Mouse (Mus musculus) embryonic facial prominence, embryonic 15.5 days (tissue): ENCODE measurements around the gene Kiss1r. TPM values are rescaled to one million over a fixed set of nuclear protein-coding genes. Genes with fewer than 3 reads are reported as not detected.
A peak's percentile ranks its signal among the peaks of the same experiment; 100 is the strongest.

Source experiments
- ATAC-seq: fragments of 200-750 bp; cut with Nextera tagmentation; 2 replicates; pipeline ENCODE4 v1.8.0; 2017; ENCODE audit warnings: low read depth, moderate TSS enrichment; ENCODE audit not compliant: insufficient number of reproducible peaks, low FRiP score, low TSS enrichment
- H3K27ac ChIP-seq: fragments of 300-500 bp; sonication (generic); replicated peaks from 2 replicates; pipeline ENCODE4 v1.5.1; 2015; ENCODE audit warnings: mild to moderate bottlenecking, inconsistent platforms
- H3K27me3 ChIP-seq: fragments of 300-500 bp; sonication (generic); 2 replicates; pipeline ENCODE4 v1.6.1; 2015; ENCODE audit warnings: inconsistent platforms
- H3K36me3 ChIP-seq: fragments of 300-500 bp; sonication (generic); 2 replicates; pipeline ENCODE4 v1.6.1; 2015; ENCODE audit warnings: mild to moderate bottlenecking, inconsistent platforms
- H3K4me1 ChIP-seq: fragments of 300-500 bp; sonication (generic); 2 replicates; pipeline ENCODE4 v1.6.1; 2015; ENCODE audit warnings: inconsistent platforms
- H3K4me2 ChIP-seq: fragments of 300-500 bp; sonication (generic); replicated peaks from 2 replicates; pipeline ENCODE4 v1.6.1; 2015; ENCODE audit warnings: mild to moderate bottlenecking, inconsistent platforms
- H3K4me3 ChIP-seq: fragments of 300-500 bp; sonication (generic); replicated peaks from 2 replicates; pipeline ENCODE4 v1.5.1; 2015; ENCODE audit warnings: mild to moderate bottlenecking, inconsistent platforms
- H3K9ac ChIP-seq: fragments of 300-500 bp; sonication (generic); 2 replicates; pipeline ENCODE4 v1.6.1; 2015; ENCODE audit warnings: inconsistent platforms
- H3K9me3 ChIP-seq: fragments of 300-500 bp; sonication (generic); replicated peaks from 2 replicates; pipeline ENCODE4 v1.6.1; 2016; ENCODE audit warnings: inconsistent platforms
- WGBS: fragments of 180-500 bp; shearing (Covaris S2); methylation state at CpG from one replicate; pipeline ENCODE4 v1.1.7; 2015; 5-methylcytosine and 5-hydroxymethylcytosine counted together
- polyA plus RNA-seq: library from polyadenylated mRNA; unstranded; fragments of >200 nt; fragmentation: Nextera tagmentation; extraction: Ambion mirVana; gene quantifications from 2 replicates; pipeline ENCODE4 v1.2.1, GENCODE M21; 2015

The Kiss1r gene
- polyA plus RNA-seq, 1 experiment from 2014 or later = 1.4 TPM

DNA sequence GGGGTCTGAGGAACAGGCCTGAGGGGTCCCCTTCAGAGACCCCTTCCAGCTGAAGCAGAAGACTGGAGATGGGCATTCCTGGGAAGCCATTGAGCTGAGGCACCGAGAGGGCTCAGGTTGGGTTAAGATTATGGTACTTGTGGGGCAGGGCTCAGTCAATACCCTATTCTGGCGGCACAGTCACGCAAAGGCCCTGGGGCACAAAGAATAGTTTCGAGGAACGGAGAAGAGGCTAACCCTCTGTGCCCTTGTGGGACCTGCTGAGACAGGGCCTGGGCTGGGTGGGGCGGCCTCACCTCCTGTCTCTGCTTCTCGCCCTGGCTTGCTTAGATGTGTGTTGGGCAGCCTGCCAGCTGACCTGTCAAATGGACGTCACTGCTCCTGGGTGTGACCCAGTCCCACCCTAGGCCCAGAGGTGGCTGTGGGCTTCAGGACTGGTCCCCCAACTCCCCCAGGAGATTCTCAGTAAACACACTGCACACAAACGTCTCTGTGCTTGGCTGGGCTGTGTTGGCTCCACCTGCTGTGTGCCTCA, 16.4 kb downstream of the Kiss1r start:
- WGBS = 50% methylated on average over 9 of the region's 9 CpGs
- Histone ChIP-seq H3K9me3 (no peaks in the 10 kb centered on the region), H3K27ac (peak overlapping the region; percentile 72; the same call in 1 of the 2 replicates), H3K4me3 (no peak overlapping the region), H3K4me2 (no peak overlapping the region), H3K9ac (no peak overlapping the region), H3K27me3 (no peaks in the 10 kb centered on the region), H3K4me1 (peaks cover 87% of the 10 kb centered on the region), H3K36me3 (peaks cover 36% of the 10 kb centered on the region)
- ATAC-seq = no peak

DNA sequence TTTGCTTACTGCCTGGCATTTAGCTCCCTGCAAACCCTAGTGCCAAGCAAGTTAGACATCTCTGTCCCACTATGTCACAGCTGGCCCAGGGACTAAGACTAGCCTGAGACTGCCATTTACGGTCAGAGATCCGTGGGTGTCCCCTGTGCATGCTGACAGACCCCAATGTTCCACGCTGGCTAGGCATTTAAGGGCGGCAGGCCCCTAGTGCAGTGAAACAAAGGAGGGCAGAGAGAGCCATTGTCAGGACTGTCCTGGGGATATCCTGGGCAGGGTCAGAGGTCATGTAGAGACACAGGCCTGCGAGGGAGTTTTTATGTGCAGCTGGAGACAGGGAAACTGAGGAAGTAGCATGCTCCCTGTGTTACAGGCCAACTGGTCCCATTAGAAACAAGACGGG, 17.1 kb downstream of the Kiss1r start:
- Histone ChIP-seq H3K9me3 (no peaks in the 10 kb centered on the region), H3K4me2 (no peak overlapping the region), H3K4me3 (no peak overlapping the region), H3K27me3 (no peaks in the 10 kb centered on the region), H3K4me1 (peaks cover 87% of the 10 kb centered on the region), H3K9ac (no peak overlapping the region), H3K27ac (peak overlapping the region; percentile 72), H3K36me3 (peaks cover 36% of the 10 kb centered on the region)
- WGBS = 62% methylated on average over 6 of the region's 6 CpGs
- ATAC-seq = no peak

DNA sequence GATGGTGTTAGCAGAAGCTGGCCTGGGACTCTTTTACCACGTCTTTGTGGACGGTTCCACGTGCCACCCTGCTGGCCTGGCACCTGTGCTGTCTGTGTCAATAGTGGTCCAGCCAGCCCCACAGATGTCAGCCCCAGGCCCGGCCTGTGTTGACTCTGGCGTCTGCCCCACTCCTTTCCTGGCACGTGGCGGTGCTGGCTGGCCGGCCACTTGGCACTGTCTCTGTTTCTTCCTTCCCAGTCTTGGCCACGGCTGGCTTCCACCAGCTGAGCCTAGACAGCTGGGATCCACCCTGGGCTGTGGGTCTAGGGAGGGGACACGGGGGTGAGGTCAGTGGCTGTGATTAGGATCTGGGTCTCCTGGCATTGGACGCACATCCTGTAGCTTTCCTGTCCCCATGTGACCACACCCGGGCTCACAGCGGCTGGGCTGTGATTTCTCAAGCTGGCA, 17.5 kb downstream of the Kiss1r start:
- Histone ChIP-seq H3K9me3 (no peaks in the 10 kb centered on the region), H3K36me3 (peaks cover 36% of the 10 kb centered on the region), H3K4me1 (peaks cover 83% of the 10 kb centered on the region), H3K27ac (peak overlapping the region; percentile 72), H3K27me3 (no peaks in the 10 kb centered on the region), H3K9ac (no peak overlapping the region), H3K4me3 (no peak overlapping the region), H3K4me2 (no peak overlapping the region)
- ATAC-seq = peak; percentile 69
- 52% methylated on average over 13 of the region's 13 CpGs for WGBS

DNA sequence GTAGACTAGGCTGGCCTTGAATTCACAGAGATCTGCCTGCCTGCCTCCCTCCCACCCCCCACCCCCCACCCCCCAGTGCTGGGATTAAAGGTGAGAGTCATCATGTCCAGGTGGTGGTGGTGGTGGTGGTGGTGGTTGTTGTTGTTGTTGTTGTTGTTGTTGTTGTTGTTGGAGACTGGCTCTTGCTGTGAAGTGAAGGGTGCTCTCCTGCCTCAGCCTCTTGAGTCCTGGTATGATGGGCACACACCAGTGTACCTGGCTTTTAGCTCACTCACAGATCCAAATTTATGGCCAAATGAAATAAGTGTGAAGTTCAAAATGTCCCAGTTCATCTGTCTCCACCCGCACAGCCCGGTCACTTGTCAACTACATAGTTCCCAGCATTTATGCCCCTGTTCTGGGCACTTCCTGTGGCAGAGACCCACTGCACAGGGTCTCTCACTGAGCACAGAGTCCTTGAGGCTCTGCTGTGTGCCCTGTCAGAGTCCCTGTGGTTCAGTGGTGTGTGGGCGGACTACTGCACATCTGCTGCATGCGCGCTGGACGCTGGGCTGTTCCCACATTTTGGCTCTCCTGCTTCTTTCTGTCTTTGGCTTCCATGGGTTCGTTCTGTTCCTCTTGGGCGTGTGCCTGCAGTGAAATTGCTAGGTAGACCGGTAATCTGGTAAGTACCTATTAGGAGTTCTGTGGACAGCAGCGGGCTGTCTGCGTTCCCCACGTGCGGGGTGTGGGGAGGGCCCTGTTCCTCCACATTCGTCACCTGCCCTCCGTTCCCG, 18.2 kb downstream of the Kiss1r start:
- no peak for ATAC-seq
- Histone ChIP-seq H3K4me1 (peaks cover 80% of the 10 kb centered on the region), H3K9ac (peak overlapping the region; percentile 2; the same call in 1 of the 2 replicates), H3K27me3 (no peaks in the 10 kb centered on the region), H3K9me3 (no peaks in the 10 kb centered on the region), H3K27ac (peak overlapping the region; percentile 72), H3K36me3 (peaks cover 36% of the 10 kb centered on the region), H3K4me2 (no peak overlapping the region), H3K4me3 (no peak overlapping the region)
- WGBS = 80% methylated on average over 16 of the region's 16 CpGs

DNA sequence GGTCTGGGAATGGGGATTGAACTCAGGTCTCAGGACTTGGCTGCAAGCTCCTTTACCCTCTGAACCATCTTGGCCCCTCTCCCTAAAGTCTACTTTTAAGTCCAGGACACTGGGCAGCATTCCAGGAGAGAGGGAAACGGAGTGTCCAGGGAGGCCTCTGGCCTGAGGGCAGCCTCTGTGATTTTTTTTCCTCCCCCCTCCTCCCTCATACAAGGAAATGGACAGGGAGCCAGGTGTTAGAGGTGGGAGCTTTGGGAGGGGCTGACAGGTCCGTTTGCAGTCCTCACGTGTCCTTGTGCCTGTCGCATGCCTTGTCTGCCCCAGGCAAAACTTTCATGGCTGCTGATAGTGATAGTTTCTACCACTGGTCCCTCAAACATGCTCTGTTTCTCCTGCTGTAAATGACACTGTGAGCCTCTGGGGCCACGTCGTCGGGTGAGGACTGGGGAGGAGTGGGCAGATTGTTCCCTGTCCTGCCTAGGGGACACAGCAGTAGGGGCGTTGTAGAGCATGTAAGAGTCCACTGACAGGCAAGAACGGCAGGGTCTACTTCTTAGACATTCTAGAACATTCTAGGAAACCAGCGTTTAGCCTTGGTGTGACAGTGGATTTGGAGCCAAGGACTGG, 19.6 kb downstream of the Kiss1r start:
- no peak for ATAC-seq
- Histone ChIP-seq H3K9ac (no peak overlapping the region), H3K36me3 (peaks cover 37% of the 10 kb centered on the region), H3K4me2 (0 out of 2 replicates have a peak overlapping the region, but pooled peaks have one; percentile 4), H3K9me3 (no peaks in the 10 kb centered on the region), H3K27ac (peak overlapping the region; percentile 56; the same call in 1 of the 2 replicates), H3K4me3 (no peak overlapping the region), H3K4me1 (peaks cover 76% of the 10 kb centered on the region), H3K27me3 (no peaks in the 10 kb centered on the region)
- 41% methylated on average over 10 of the region's 10 CpGs for WGBS

DNA sequence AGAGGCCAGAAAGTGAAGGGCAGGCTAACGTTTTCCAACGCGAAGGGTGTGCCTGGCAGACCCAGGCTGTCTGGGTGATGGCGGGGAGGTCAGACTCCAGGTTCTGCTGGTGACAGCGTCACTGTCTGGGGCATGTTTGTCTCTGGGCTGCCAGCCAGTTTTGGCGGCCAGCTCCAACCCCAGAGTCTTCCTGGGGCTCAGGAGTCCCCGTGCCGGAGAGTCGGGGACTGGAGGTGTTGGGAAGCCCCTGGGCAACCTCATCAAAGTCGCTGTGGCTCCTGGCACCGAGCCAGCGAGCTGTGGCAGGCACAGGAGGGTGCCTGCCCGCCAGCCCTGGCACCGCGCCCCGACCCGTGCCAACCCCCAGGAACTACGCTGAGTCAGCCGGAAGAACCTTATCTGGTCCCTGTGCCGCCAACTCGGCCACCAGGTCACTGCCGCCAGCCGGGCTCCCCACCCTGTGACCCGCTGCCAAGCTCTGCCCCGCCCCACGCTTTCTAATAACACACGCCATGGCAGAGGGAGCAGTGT, 20.2 kb downstream of the Kiss1r start:
- Histone ChIP-seq H3K4me1 (peaks cover 70% of the 10 kb centered on the region), H3K27ac (peak overlapping the region; percentile 56; the same call in 1 of the 2 replicates), H3K4me2 (0 out of 2 replicates have a peak overlapping the region, but pooled peaks have one; percentile 4), H3K27me3 (no peaks in the 10 kb centered on the region), H3K36me3 (peaks cover 37% of the 10 kb centered on the region), H3K9me3 (no peaks in the 10 kb centered on the region), H3K4me3 (no peak overlapping the region), H3K9ac (no peak overlapping the region)
- ATAC-seq = 0 out of 2 replicates have a peak, but pooled peaks have one; percentile 5
- 49% methylated on average over 27 of the region's 27 CpGs for WGBS

DNA sequence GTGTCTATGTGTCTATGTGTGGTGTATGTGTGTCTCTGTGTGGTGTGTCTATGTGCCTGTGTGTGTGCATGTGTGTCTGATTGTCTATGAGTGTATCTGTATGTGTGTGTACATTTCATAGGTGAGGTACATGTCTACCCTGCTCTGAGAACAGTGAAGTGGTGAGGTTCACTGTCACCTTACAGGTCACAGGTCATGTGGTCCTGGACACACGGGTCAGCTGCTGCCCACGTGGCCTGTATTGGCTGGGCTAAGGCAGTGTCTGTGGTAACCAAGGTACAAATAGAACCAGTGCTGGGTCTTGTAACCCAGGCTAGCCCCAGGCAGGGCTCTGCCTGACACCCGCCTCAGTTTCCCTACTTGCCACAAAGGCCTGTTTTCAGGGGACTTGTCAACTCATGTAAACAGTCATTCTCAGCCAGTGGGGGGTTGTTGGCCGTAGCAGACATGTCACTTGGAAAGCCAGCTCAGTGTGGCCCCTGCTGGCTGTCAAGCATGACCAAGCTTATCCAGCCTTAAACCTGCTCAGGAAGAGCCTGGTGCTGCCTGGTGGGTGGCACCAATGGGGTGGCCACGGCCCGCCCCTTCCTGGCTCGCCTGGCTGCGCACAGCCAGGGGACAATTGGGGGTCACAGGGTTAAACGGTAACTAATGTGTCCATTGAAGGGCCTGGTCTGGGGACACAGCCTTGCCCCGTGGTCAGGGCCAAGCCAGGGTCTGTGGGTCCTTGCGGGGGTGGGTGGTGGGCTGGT, 21.2 kb downstream of the Kiss1r start:
- Histone ChIP-seq H3K9ac (no peak overlapping the region), H3K4me2 (no peak overlapping the region), H3K27ac (no peak overlapping the region), H3K4me3 (no peak overlapping the region), H3K36me3 (peaks cover 37% of the 10 kb centered on the region), H3K9me3 (no peaks in the 10 kb centered on the region), H3K4me1 (peaks cover 63% of the 10 kb centered on the region), H3K27me3 (no peaks in the 10 kb centered on the region)
- no peak for ATAC-seq
- WGBS = 65% methylated on average over 11 of the region's 11 CpGs

DNA sequence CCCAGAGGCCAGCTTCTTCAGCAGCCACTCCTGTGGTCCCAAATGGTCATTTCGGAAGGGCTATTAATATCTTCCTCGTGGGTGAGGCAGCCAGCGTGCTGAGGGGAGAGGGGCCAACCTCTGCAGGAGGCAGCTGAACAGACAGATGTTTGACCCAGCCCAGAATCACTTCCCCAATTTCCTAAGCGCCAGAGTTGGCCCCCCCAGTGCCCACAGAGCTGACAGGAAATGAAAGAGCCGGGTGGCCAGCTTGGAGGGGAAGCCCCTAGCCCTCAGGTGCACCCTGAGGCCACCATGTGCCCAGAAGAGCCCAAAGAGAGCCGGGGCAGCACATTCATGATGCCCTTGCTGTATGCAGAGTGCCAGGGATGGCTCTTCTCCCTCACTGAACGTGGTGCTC, 24.0 kb downstream of the Kiss1r start:
- H3K9ac ChIP-seq = no peak overlapping the region
- H3K4me3 ChIP-seq = no peak overlapping the region
- H3K27ac ChIP-seq = no peak overlapping the region
- H3K27me3 ChIP-seq = no peaks in the 10 kb centered on the region
- peaks cover 62% of the 10 kb centered on the region for H3K4me1 ChIP-seq
- 61% methylated on average over 7 of the region's 7 CpGs for WGBS
- H3K4me2 ChIP-seq = no peak overlapping the region
- ATAC-seq = no peak
- peaks cover 20% of the 10 kb centered on the region for H3K36me3 ChIP-seq
- no peaks in the 10 kb centered on the region for H3K9me3 ChIP-seq

DNA sequence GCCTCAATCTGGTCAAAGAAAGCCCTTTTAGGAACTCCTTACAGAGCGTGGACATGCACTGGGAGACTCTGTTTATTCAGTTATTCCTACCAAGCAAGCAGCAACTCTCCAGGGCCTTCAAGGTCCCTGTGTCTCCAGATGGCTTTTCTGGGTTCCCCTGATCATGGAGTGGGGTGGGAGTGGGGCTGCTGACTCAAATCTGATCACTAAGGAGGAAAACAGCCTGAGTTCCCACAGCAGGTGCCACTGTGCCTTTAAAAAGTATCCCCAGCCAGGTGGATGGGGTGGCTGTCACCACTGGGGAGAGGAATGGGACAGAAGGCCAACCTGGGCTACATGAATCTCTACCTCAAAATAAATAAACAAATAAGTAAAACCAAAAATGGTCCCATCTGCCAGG, 26.2 kb downstream of the Kiss1r start:
- Histone ChIP-seq H3K4me1 (peaks cover 57% of the 10 kb centered on the region), H3K27ac (0 out of 2 replicates have a peak overlapping the region, but pooled peaks have one; percentile 34), H3K9me3 (no peaks in the 10 kb centered on the region), H3K4me2 (no peak overlapping the region), H3K36me3 (peaks cover 24% of the 10 kb centered on the region), H3K27me3 (no peaks in the 10 kb centered on the region), H3K4me3 (no peak overlapping the region), H3K9ac (no peak overlapping the region)
- no peak for ATAC-seq
- WGBS = 97% methylated on average over 1 of the region's 1 CpGs

DNA sequence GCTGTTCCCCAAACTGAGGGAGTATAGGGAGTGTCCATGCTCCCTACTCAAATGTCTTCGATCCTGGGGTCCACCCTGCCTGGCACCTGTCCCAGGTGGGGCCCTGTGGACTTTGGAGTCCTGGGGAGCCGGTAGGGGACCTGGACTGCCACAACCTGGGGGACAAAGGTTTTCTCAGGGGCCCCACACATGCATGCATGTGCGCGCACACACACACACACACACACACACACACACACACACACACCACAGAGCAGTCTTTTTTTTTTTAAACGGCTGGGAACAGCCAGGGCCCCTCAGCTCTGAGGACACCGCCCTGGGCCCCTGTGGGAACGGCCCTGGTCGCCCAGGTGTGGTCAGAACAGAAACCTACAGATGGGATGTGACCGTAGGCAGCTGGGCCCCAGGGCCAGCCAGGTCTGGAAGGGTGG, 26.7 kb downstream of the Kiss1r start:
- Histone ChIP-seq H3K4me1 (peaks cover 52% of the 10 kb centered on the region), H3K36me3 (peaks cover 25% of the 10 kb centered on the region), H3K27me3 (no peaks in the 10 kb centered on the region), H3K9ac (no peak overlapping the region), H3K4me2 (no peak overlapping the region), H3K27ac (peak overlapping the region; percentile 34; the same call in 1 of the 2 replicates), H3K9me3 (no peaks in the 10 kb centered on the region), H3K4me3 (no peak overlapping the region)
- no peak for ATAC-seq
- WGBS = 67% methylated on average over 9 of the region's 9 CpGs
